Mouse (Mus musculus): ENCODE results near the gene Timm29.

DNA sequence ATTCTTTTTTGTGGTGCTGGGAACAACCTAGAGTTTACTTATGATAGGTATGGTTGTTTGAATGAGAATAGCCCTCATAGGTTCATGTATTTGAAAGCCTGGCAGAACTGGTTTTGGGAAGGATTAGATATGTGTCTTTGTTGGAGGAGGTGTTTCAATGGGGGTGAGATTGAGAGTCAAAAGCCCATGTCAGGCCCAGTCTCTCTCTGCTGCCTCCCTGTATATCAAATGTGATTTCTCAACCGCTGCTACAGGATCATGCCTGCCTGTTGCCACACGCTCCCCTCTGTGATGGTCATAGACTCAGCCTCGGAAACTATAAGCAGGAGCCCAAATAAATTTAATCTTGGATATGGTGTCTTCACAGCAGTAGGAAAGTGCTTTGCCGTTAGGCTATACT is 27.7 kb downstream of the Timm29 start:
- TF ChIP-seq CTCF (IDR thresholded peaks at IDR 0.05; ENCODE audit: extremely low read depth, insufficient read length, insufficient replicate concordance, low read depth, low read length): no peak
- TF ChIP-seq POLR2A (IDR thresholded peaks at IDR 0.05; ENCODE audit: low read depth, low read length): no peak

Data from small intestine, adult 2 months (tissue).